Mouse (Mus musculus): Measurements from ENCODE around the gene Tab1. TPM values are rescaled to one million over a fixed set of nuclear protein-coding genes. Genes with fewer than 3 reads are reported as not detected.

The Tab1 gene
- total RNA-seq, 2 experiments from 2014 or later = 23.9 to 24.0 TPM

GRCm38 (mm10) chr15:80208446-80208845, 75.5 kb downstream of the Tab1 start:
- no peak for DNase-seq

Other genes with a start within 250 kb of the Tab1 start
- gene Apobec3, start 241.5 kb upstream of the Tab1 start, total RNA-seq (2021) = 1 to 10 TPM; 3.9 to 6.7 TPM
- 10 to 100 TPM; 40.4 to 44.8 TPM for gene Cbx7, start 162.0 kb upstream of the Tab1 start, total RNA-seq (2021)
- 10 to 100 TPM; 27.3 to 27.6 TPM for gene Pdgfb, start 118.2 kb upstream of the Tab1 start, total RNA-seq (2021)
- 100 to 1,000 TPM; 341 to 377 TPM for gene Syngr1, start 41.8 kb upstream of the Tab1 start, total RNA-seq (2021)
- 100 to 1,000 TPM; 497 to 547 TPM for gene Rpl3, start 41.3 kb upstream of the Tab1 start, total RNA-seq (2021)
- 100 to 1,000 TPM; 109 to 112 TPM for gene Mgat3, start 40.6 kb downstream of the Tab1 start, total RNA-seq (2021)
- 10 to 100 TPM; 30.8 to 32.4 TPM for gene Mief1, start 100.9 kb downstream of the Tab1 start, total RNA-seq (2021)
- gene AC140267.1, start 102.7 kb downstream of the Tab1 start, total RNA-seq (2021) = 10 to 100 TPM; 12.5 to 21.9 TPM
- gene Atf4, start 122.1 kb downstream of the Tab1 start, total RNA-seq (2021) = 10 to 100 TPM; 94.7 to 95.9 TPM
- gene Rps19bp1, start 131.2 kb downstream of the Tab1 start, total RNA-seq (2021) = 10 to 100 TPM; 35.8 to 37.5 TPM
- gene Cacna1i, start 154.1 kb downstream of the Tab1 start, total RNA-seq (2021) = 10 to 100 TPM; 43.0 to 43.8 TPM